Mouse (Mus musculus): ENCODE results near the gene Ralgds. TPM values are rescaled to one million over a fixed set of nuclear protein-coding genes. Genes with fewer than 3 reads are reported as not detected.

Gene Ralgds
- polyA plus RNA-seq, 1 experiment from 2014 or later = 50.3 TPM

DNA sequence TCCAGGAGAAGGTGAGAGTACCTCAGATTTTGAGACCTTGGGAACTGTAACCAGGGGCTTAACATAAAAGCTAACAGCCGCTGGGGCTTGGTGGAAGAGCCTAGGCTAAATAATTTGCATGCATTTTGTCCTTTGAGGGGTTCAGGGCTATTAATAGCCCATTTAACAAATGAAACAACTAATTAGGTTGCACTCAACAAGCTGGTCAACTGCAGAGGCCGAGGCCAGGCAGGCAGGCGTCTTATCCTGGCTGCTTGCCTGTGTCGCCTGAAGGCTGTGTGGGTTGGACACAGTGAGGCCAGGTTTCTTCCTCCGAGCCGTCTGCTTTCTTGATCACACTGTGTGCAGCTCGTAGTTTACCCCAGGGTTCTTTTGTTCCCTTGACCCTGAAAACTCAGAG lies 22.7 kb downstream of the Ralgds start:
- H3K9ac ChIP-seq = no peak overlapping the region
- H3K27me3 ChIP-seq = no peaks in the 10 kb centered on the region
- peaks cover 83% of the 10 kb centered on the region for H3K4me1 ChIP-seq
- 26% methylated on average over 7 of the region's 7 CpGs for WGBS
- ATAC-seq (ENCODE audit: insufficient number of reproducible peaks, low FRiP score, low TSS enrichment, low read depth) = no peak
- peak overlapping the region; percentile 84 for H3K4me3 ChIP-seq
- H3K4me2 ChIP-seq = peak overlapping the region; percentile 76; the same call in 1 of the 2 replicates
- peak overlapping the region; percentile 87 for H3K27ac ChIP-seq
- peaks cover 3% of the 10 kb centered on the region for H3K36me3 ChIP-seq
- no peaks in the 10 kb centered on the region for H3K9me3 ChIP-seq

DNA sequence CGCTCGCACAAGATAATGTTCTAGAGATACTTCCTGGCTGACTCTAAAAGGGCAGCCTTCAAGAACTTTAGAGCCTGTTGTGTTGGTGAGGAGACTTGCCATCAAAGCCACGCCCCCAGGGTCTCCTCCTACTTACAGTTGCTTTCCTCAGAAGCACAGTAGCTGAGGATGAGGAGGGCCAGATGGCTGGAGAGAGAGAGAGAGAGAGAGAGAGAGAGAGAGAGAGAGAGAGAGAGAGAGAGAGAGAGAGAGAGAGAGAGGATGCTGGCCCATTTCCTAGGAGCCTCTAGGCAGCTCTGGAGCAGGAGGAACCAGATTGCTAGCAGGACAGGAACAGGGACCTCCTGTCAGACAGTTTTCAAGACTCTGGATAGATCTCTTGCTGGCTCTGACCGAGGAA lies 23.2 kb downstream of the Ralgds start:
- no peak overlapping the region for H3K4me3 ChIP-seq
- WGBS = 39% methylated on average over 4 of the region's 4 CpGs
- no peaks in the 10 kb centered on the region for H3K27me3 ChIP-seq
- H3K9me3 ChIP-seq = no peaks in the 10 kb centered on the region
- peaks cover 6% of the 10 kb centered on the region for H3K36me3 ChIP-seq
- ATAC-seq (ENCODE audit: insufficient number of reproducible peaks, low FRiP score, low TSS enrichment, low read depth) = no peak
- H3K27ac ChIP-seq = peak overlapping the region; percentile 87
- H3K4me2 ChIP-seq = peak overlapping the region; percentile 76; the same call in 1 of the 2 replicates
- peaks cover 80% of the 10 kb centered on the region for H3K4me1 ChIP-seq
- no peak overlapping the region for H3K9ac ChIP-seq

- Histone ChIP-seq H3K9ac (no peak overlapping the region), H3K27ac (peak overlapping the region; percentile 87; the same call in 1 of the 2 replicates), H3K9me3 (no peaks in the 10 kb centered on the region), H3K36me3 (peaks cover 14% of the 10 kb centered on the region), H3K27me3 (no peaks in the 10 kb centered on the region), H3K4me2 (no peak overlapping the region), H3K4me3 (no peak overlapping the region), H3K4me1 (peaks cover 80% of the 10 kb centered on the region)
- no peak for ATAC-seq (ENCODE audit: insufficient number of reproducible peaks, low FRiP score, low TSS enrichment, low read depth)
- WGBS = 75% methylated on average over 11 of the region's 11 CpGs
These were observed 24.1 kb downstream of the Ralgds start for GRCm38 (mm10) chr2:28536766-28537633.

GRCm38 (mm10) chr2:28537634-28537920 lies 24.7 kb downstream of the Ralgds start:
- peaks cover 20% of the 10 kb centered on the region for H3K36me3 ChIP-seq
- ATAC-seq (ENCODE audit: insufficient number of reproducible peaks, low FRiP score, low TSS enrichment, low read depth) = no peak
- whole genome bisulfite sequencing = 51% methylated on average over 4 of the region's 4 CpGs
- H3K4me3 ChIP-seq = no peak overlapping the region
- no peak overlapping the region for H3K27ac ChIP-seq
- H3K9me3 ChIP-seq = no peaks in the 10 kb centered on the region
- H3K4me2 ChIP-seq = no peak overlapping the region
- H3K4me1 ChIP-seq = peaks cover 74% of the 10 kb centered on the region
- no peaks in the 10 kb centered on the region for H3K27me3 ChIP-seq
- no peak overlapping the region for H3K9ac ChIP-seq

DNA sequence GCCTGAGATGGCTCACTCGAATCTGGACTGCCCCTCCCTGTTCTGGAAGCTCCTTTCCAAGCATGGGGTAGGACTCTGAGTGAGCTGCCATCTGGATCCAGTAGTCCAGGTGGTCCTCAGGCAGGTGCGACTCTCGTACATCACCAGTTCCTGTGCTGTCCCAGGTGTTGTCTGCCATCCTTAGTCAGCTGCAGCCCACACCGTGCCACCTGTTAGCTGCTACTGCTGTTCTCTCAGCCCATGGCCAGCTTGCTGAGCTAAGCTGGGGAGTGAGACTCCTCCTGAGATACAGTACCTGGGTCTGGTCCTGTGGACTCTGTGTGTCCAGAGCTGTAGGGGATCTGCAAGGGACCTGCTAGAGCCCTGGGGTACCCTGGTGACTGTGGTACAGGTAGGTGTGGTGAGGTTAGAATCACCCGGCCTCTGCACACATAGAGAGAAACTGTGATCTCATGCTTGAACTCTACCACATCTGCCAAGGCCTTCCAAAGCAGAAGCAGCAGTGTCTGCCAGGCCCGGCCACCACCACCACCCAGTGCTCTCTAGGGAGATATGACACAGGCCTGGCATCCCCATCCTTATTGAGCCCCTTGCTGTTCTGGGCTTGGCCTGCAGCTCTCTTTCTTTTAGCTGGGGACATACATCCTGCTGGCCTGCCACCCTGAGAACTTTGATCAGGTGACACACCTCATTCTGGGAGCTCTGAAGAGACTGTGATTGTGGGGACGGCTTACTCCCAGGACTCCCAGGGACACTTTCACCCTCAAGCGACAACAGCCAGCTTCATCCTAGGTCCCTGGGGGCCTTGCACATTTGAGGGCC lies 25.3 kb downstream of the Ralgds start:
- Histone ChIP-seq H3K4me2 (no peak overlapping the region), H3K4me1 (peaks cover 68% of the 10 kb centered on the region), H3K27me3 (no peaks in the 10 kb centered on the region), H3K9ac (no peak overlapping the region), H3K36me3 (peaks cover 25% of the 10 kb centered on the region), H3K27ac (peak overlapping the region; percentile 78), H3K4me3 (no peak overlapping the region), H3K9me3 (no peaks in the 10 kb centered on the region)
- ATAC-seq (ENCODE audit: insufficient number of reproducible peaks, low FRiP score, low TSS enrichment, low read depth) = no peak
- 71% methylated on average over 8 of the region's 8 CpGs for WGBS

- Histone ChIP-seq H3K4me2 (no peak overlapping the region), H3K27me3 (no peaks in the 10 kb centered on the region), H3K4me3 (no peak overlapping the region), H3K27ac (peak overlapping the region; percentile 78), H3K9ac (no peak overlapping the region), H3K9me3 (no peaks in the 10 kb centered on the region), H3K4me1 (peaks cover 62% of the 10 kb centered on the region), H3K36me3 (peaks cover 31% of the 10 kb centered on the region)
- WGBS = 47% methylated on average over 1 of the region's 1 CpGs
- no peak; the same call in 1 of the 2 replicates for ATAC-seq (ENCODE audit: insufficient number of reproducible peaks, low FRiP score, low TSS enrichment, low read depth)
These were observed 25.8 kb downstream of the Ralgds start for GRCm38 (mm10) chr2:28538817-28539128.

- Histone ChIP-seq H3K36me3 (peaks cover 35% of the 10 kb centered on the region), H3K4me1 (peaks cover 58% of the 10 kb centered on the region), H3K27ac (peak overlapping the region; percentile 78), H3K4me3 (no peak overlapping the region), H3K27me3 (no peaks in the 10 kb centered on the region), H3K9me3 (no peaks in the 10 kb centered on the region), H3K9ac (no peak overlapping the region), H3K4me2 (no peak overlapping the region)
- 38% methylated on average over 7 of the region's 7 CpGs for WGBS
- ATAC-seq (ENCODE audit: insufficient number of reproducible peaks, low FRiP score, low TSS enrichment, low read depth) = peak; percentile 51; the same call in 1 of the 2 replicates
These were observed 26.3 kb downstream of the Ralgds start for GRCm38 (mm10) chr2:28539206-28539605.

DNA sequence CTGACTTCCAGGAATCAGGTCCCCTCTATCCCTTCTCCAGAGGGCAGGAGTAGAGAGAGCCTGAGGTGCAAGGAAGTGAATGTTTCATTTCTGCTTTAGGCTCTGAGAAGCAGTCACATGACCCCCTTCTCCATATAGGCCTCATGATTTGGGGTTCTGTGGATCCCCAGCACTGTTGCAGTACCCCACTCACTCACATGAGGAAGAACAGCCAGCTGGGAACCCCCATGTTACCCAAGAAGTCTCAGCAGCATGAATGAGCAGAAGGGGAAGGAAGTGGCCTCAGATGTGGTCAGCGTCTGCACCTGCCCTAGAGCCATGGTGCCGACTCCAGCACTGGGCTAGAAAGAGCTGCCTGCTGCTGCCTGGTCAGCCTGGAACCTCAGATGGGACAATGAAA lies 27.0 kb downstream of the Ralgds start:
- Histone ChIP-seq H3K27ac (peak overlapping the region; percentile 78; the same call in 1 of the 2 replicates), H3K9me3 (no peaks in the 10 kb centered on the region), H3K9ac (no peak overlapping the region), H3K36me3 (peaks cover 42% of the 10 kb centered on the region), H3K4me2 (no peak overlapping the region), H3K4me3 (no peak overlapping the region), H3K27me3 (no peaks in the 10 kb centered on the region), H3K4me1 (peaks cover 51% of the 10 kb centered on the region)
- ATAC-seq (ENCODE audit: insufficient number of reproducible peaks, low FRiP score, low TSS enrichment, low read depth) = no peak
- 70% methylated on average over 2 of the region's 2 CpGs for WGBS

GRCm38 (mm10) chr2:28540587-28541227 lies 27.8 kb downstream of the Ralgds start:
- no peak overlapping the region for H3K9ac ChIP-seq
- H3K9me3 ChIP-seq = no peaks in the 10 kb centered on the region
- H3K4me3 ChIP-seq = no peak overlapping the region
- 83% methylated on average over 8 of the region's 8 CpGs for WGBS
- ATAC-seq (ENCODE audit: insufficient number of reproducible peaks, low FRiP score, low TSS enrichment, low read depth) = no peak
- H3K27me3 ChIP-seq = no peaks in the 10 kb centered on the region
- peaks cover 50% of the 10 kb centered on the region for H3K36me3 ChIP-seq
- peaks cover 43% of the 10 kb centered on the region for H3K4me1 ChIP-seq
- H3K27ac ChIP-seq = no peak overlapping the region
- H3K4me2 ChIP-seq = no peak overlapping the region

- no peak for ATAC-seq (ENCODE audit: insufficient number of reproducible peaks, low FRiP score, low TSS enrichment, low read depth)
- 86% methylated on average over 8 of the region's 8 CpGs for WGBS
- H3K4me3 ChIP-seq = no peak overlapping the region
These were observed 31.0 kb downstream of the Ralgds start for GRCm38 (mm10) chr2:28543894-28544293.

DNA sequence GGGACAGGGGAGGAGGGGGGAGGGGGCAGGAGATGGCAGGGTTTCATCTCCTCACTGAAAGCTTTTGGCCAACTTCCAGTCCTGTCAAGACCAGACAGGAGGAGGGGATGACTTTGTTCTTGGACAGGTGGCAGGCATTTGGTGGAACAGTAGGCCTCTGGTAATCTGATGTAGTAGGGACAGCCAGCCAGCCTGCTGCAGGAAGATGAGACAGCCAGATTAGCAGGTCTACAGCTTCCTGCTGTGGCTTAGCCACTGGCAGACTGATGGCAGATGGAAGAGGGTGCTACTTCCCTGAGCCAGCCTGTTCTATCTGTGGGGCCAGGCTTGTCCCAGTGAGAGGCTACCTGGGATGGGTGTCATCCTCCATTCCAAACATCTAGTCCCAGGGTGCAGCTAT lies 33.1 kb downstream of the Ralgds start:
- H3K27ac ChIP-seq = no peak overlapping the region
- no peaks in the 10 kb centered on the region for H3K27me3 ChIP-seq
- H3K4me2 ChIP-seq = no peak overlapping the region
- no peak for ATAC-seq (ENCODE audit: insufficient number of reproducible peaks, low FRiP score, low TSS enrichment, low read depth)
- H3K4me3 ChIP-seq = no peak overlapping the region
- no peak overlapping the region for H3K9ac ChIP-seq
- peaks cover 4% of the 10 kb centered on the region; the same call in 1 of the 2 replicates for H3K4me1 ChIP-seq
- peaks cover 92% of the 10 kb centered on the region for H3K36me3 ChIP-seq
- H3K9me3 ChIP-seq = no peaks in the 10 kb centered on the region

More at GRCm38 (mm10) chr2:28543894-28544293, 31.0 kb downstream of the Ralgds start:
- Histone ChIP-seq H3K9ac (no peak overlapping the region), H3K36me3 (peaks cover 77% of the 10 kb centered on the region), H3K27ac (no peak overlapping the region), H3K4me1 (peaks cover 17% of the 10 kb centered on the region), H3K27me3 (no peaks in the 10 kb centered on the region), H3K9me3 (no peaks in the 10 kb centered on the region), H3K4me2 (no peak overlapping the region)

DNA sequence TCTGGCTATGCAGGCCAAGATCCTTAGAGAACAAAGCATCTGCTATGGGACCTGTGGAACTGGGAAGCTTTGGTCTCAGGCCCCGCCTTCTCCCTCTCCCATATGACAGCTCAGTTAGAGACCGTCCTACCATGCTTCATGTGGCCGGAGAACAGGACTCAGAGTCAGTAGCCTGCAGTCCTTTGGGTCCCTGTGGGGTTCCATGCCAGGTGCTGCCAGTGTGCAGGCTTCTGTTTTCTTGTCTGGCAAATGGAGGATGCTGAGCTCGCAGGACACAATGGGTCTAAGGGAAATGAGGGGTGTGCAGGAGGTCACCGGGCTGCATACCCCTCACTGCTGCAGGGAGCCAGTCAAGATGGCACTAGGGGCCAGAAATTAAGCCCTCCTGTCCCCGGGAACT lies 33.6 kb downstream of the Ralgds start:
- ATAC-seq (ENCODE audit: insufficient number of reproducible peaks, low FRiP score, low TSS enrichment, low read depth) = no peak
- WGBS = 71% methylated on average over 6 of the region's 6 CpGs

More for the DNA sequence above, 33.6 kb downstream of the Ralgds start:
- Histone ChIP-seq H3K9me3 (no peaks in the 10 kb centered on the region), H3K4me2 (no peak overlapping the region), H3K36me3 (peaks cover 94% of the 10 kb centered on the region), H3K9ac (no peak overlapping the region), H3K4me1 (peaks cover 4% of the 10 kb centered on the region; the same call in 1 of the 2 replicates), H3K27me3 (no peaks in the 10 kb centered on the region), H3K4me3 (no peak overlapping the region), H3K27ac (no peak overlapping the region)
